ENCODE assay signal across 8 mouse cellular contexts in genomic region chr7:79391471-79391870, GRCm38 (mm10). TPM values are rescaled to one million over a fixed set of nuclear protein-coding genes. Genes with fewer than 3 reads are reported as not detected.
DNase-seq lines count a peak whose midpoint lies in the region; ATAC-seq and TF ChIP-seq lines count a peak whose summit lies in the region.

No protein-coding gene starts in this region.

- TF ChIP-seq CTCF in E14TG2a.4 (conservative IDR thresholded peaks at IDR 0.05; ENCODE audit: low read length): no peak

- no peak for DNase-seq in heart, adult 8-10 months (ENCODE audit: low spot score)
- DNase-seq in forebrain, embryonic 11.5 days (ENCODE audit: low spot score): no peak
- DNase-seq in right cerebral cortex, postnatal 10 days (ENCODE audit: low spot score in 2 of 2): no peak
- no peak for DNase-seq in layer of hippocampus, postnatal 25 days (ENCODE audit: extremely low spot score in 1 of 2, low spot score in 1 of 2)
- DNase-seq in c-Kit-positive CD71-positive TER-119-positive erythroid progenitor cells, embryonic 14.5 days (ENCODE audit: low spot score): no peak

- peak overlapping the region; percentile 76 for H3K9ac ChIP-seq in heart, embryonic 11.5 days (ENCODE audit: low read depth, low read length)
- H3K9ac ChIP-seq in forebrain, embryonic 11.5 days (ENCODE audit: low read length): peak overlapping the region; percentile 78
- H3K9ac ChIP-seq in liver, embryonic 15.5 days: peak overlapping the region; percentile 85

- H3K27me3 ChIP-seq in heart, embryonic 11.5 days (ENCODE audit: control insufficient read depth, insufficient read depth, low read length): no peaks in the 10 kb centered on the region
- no peaks in the 10 kb centered on the region for H3K27me3 ChIP-seq in E14TG2a.4 (ENCODE audit: insufficient read depth, low read length)
- no peaks in the 10 kb centered on the region for H3K27me3 ChIP-seq in forebrain, embryonic 11.5 days (ENCODE audit: control insufficient read depth, insufficient read depth, low read length)
- no peaks in the 10 kb centered on the region for H3K27me3 ChIP-seq in liver, embryonic 15.5 days

- H3K4me2 ChIP-seq in heart, embryonic 11.5 days: peak overlapping the region; percentile 96
- peak overlapping the region; percentile 85 for H3K4me2 ChIP-seq in forebrain, embryonic 11.5 days (ENCODE audit: low read depth, low read length, severe bottlenecking)
- peak overlapping the region; percentile 96 for H3K4me2 ChIP-seq in liver, embryonic 15.5 days

- peak overlapping the region; percentile 72 for H3K4me3 ChIP-seq in heart, embryonic 11.5 days (ENCODE audit: low read depth, low read length)
- peak overlapping the region; percentile 94 for H3K4me3 ChIP-seq in E14TG2a.4 (replicated peaks; ENCODE audit: low read length)
- H3K4me3 ChIP-seq in forebrain, embryonic 11.5 days (ENCODE audit: low read depth, low read length): peak overlapping the region; percentile 64
- H3K4me3 ChIP-seq in liver, embryonic 15.5 days (replicated peaks): peak overlapping the region; percentile 88

- no peaks in the 10 kb centered on the region for H3K36me3 ChIP-seq in heart, embryonic 11.5 days (ENCODE audit: control insufficient read depth, insufficient read depth, low read length)
- H3K36me3 ChIP-seq in E14TG2a.4 (ENCODE audit: insufficient read depth, low read length): peaks cover 8% of the 10 kb centered on the region
- H3K36me3 ChIP-seq in forebrain, embryonic 11.5 days (ENCODE audit: control insufficient read depth, insufficient read depth, low read length): no peaks in the 10 kb centered on the region
- peaks cover 6% of the 10 kb centered on the region; the same call in 1 of the 2 replicates for H3K36me3 ChIP-seq in liver, embryonic 15.5 days (replicated peaks)

- no peaks in the 10 kb centered on the region for H3K4me1 ChIP-seq in heart, embryonic 11.5 days (ENCODE audit: control insufficient read depth, insufficient read depth, low read length)
- peaks cover 81% of the 10 kb centered on the region for H3K4me1 ChIP-seq in E14TG2a.4 (replicated peaks; ENCODE audit: low read depth, low read length)
- H3K4me1 ChIP-seq in forebrain, embryonic 11.5 days (replicated peaks; ENCODE audit: control insufficient read depth, insufficient read depth, low read length): peaks cover 9% of the 10 kb centered on the region; the same call in 1 of the 2 replicates
- H3K4me1 ChIP-seq in liver, embryonic 15.5 days (replicated peaks): peaks cover 19% of the 10 kb centered on the region

- no peak for ATAC-seq in heart, embryonic 11.5 days (replicated peaks; ENCODE audit: insufficient number of reproducible peaks, low FRiP score, low TSS enrichment)
- ATAC-seq in forebrain, embryonic 11.5 days (replicated peaks; ENCODE audit: low FRiP score): no peak
- ATAC-seq in liver, embryonic 15.5 days (ENCODE audit: insufficient read depth): 0 out of 2 replicates have a peak, but pooled peaks have one; percentile 1

- 14% methylated on average over 3 of the region's 3 CpGs for WGBS in heart, embryonic 11.5 days (ENCODE audit: insufficient replicate concordance)
- WGBS in forebrain, embryonic 11.5 days: 14% methylated on average over 3 of the region's 3 CpGs
- 13% methylated on average over 3 of the region's 3 CpGs for WGBS in liver, embryonic 15.5 days (ENCODE audit: insufficient replicate concordance)

- no peaks in the 10 kb centered on the region for H3K9me3 ChIP-seq in heart, embryonic 11.5 days (replicated peaks; ENCODE audit: control insufficient read depth, low read length)
- H3K9me3 ChIP-seq in E14TG2a.4 (ENCODE audit: low read length): no peaks in the 10 kb centered on the region
- H3K9me3 ChIP-seq in forebrain, embryonic 11.5 days (ENCODE audit: control insufficient read depth, low read length): no peaks in the 10 kb centered on the region
- H3K9me3 ChIP-seq in liver, embryonic 15.5 days (replicated peaks): no peaks in the 10 kb centered on the region

- peak overlapping the region; percentile 50 for H3K27ac ChIP-seq in heart, embryonic 11.5 days (ENCODE audit: low read depth, low read length)
- peak overlapping the region; percentile 74 for H3K27ac ChIP-seq in forebrain, embryonic 11.5 days (ENCODE audit: low read depth, low read length)
- peak overlapping the region; percentile 91 for H3K27ac ChIP-seq in liver, embryonic 15.5 days (replicated peaks)

RNA-seq across cellular contexts. Expression of gene Fanci, which starts 0.3 kb away (rescaled TPM):
- polyA plus RNA-seq in heart, embryonic 11.5 days (2014; fragmentation: Nextera tagmentation; extraction: Ambion mirVana): 10.6 and 13.2 TPM in 2 replicates
- total RNA-seq in heart, adult 8-10 months (2022): under 1 TPM; 0.09 to 0.34 (median 0.25) TPM
- 23.0 and 24.0 TPM in 2 replicates for polyA plus RNA-seq in forebrain, embryonic 11.5 days (2014; fragmentation: Nextera tagmentation; extraction: Ambion mirVana)
- 8.6 and 8.7 TPM in 2 replicates for polyA plus RNA-seq in liver, embryonic 15.5 days (2015; fragmentation: Nextera tagmentation; extraction: Ambion mirVana)
- total RNA-seq in layer of hippocampus, postnatal 25 days (2021): under 1 TPM; 0.26 to 0.37 TPM

RNA-seq across cellular contexts. Expression of gene Rlbp1, which starts 4.6 kb away (rescaled TPM):
- polyA plus RNA-seq in heart, embryonic 11.5 days (2014; fragmentation: Nextera tagmentation; extraction: Ambion mirVana): 0.19 TPM in 1 of 2 replicates, not detected in the other
- total RNA-seq in heart, adult 8-10 months (2022): not detected
- polyA plus RNA-seq in forebrain, embryonic 11.5 days (2014; fragmentation: Nextera tagmentation; extraction: Ambion mirVana): 3.0 and 3.5 TPM in 2 replicates
- 0.10 TPM in 1 of 2 replicates, not detected in the other for polyA plus RNA-seq in liver, embryonic 15.5 days (2015; fragmentation: Nextera tagmentation; extraction: Ambion mirVana)
- total RNA-seq in layer of hippocampus, postnatal 25 days (2021): 10 to 100 TPM; 20.0 to 20.7 TPM
